Mouse (Mus musculus) myocyte (in vitro differentiated cells): Measurements from ENCODE around the gene Parvg.

Experiments used
- CEBPB ChIP-seq: IDR thresholded peaks from 2 replicates; pipeline ENCODE4 v1.6.1; 2011; ENCODE audit warnings: mild to moderate bottlenecking, moderate library complexity; ENCODE audit not compliant: poor library complexity, insufficient read depth, severe bottlenecking
- MAX ChIP-seq: IDR thresholded peaks from one replicate; pipeline ENCODE4 v1.6.1; 2011; ENCODE audit warnings: low read depth, mild to moderate bottlenecking, control low read depth
- POLR2A ChIP-seq: IDR thresholded peaks from one replicate; pipeline ENCODE4 v1.6.1; 2011; ENCODE audit warnings: low read depth, mild to moderate bottlenecking, control low read depth, moderate library complexity; ENCODE audit not compliant: insufficient read length
- POLR2AphosphoS2 ChIP-seq: IDR thresholded peaks from one replicate; pipeline ENCODE4 v1.6.1; 2011; ENCODE audit warnings: low read depth, control low read depth; ENCODE audit not compliant: insufficient read length
- REST ChIP-seq: IDR thresholded peaks from one replicate; pipeline ENCODE4 v1.6.1; 2011; ENCODE audit warnings: mild to moderate bottlenecking, control low read depth, moderate library complexity; ENCODE audit not compliant: insufficient read depth, insufficient read length
- TCF12 ChIP-seq: IDR thresholded peaks from one replicate; pipeline ENCODE4 v1.6.1; 2011; ENCODE audit warnings: mild to moderate bottlenecking, control low read depth; ENCODE audit not compliant: poor library complexity, insufficient read depth, severe bottlenecking

- TF ChIP-seq REST (no peak), TCF12 (no peak), POLR2A (no peak), POLR2AphosphoS2 (no peak), CEBPB (no peak), MAX (no peak)
These were observed 20.6 kb upstream of the Parvg start for GRCm38 (mm10) chr15:84303264-84303663.
